Mouse (Mus musculus): ENCODE data around the gene H2-T3.
"Not testable (repeated sequence)": the region's sequence is repeated elsewhere in the genome, so short reads cannot be mapped to it uniquely, and the experiment has no call there.

Gene H2-T3

GRCm38 (mm10) chr17:36190169-36190507 is at the start of gene H2-T3:
Gene H2-T3, minus strand, starts transcription at chr17:36190287.
- DNase-seq = peak; percentile 51

GRCm38 (mm10) chr17:36237321-36237921 is 47.3 kb upstream of the H2-T3 start:
- no peak for DNase-seq

DNA sequence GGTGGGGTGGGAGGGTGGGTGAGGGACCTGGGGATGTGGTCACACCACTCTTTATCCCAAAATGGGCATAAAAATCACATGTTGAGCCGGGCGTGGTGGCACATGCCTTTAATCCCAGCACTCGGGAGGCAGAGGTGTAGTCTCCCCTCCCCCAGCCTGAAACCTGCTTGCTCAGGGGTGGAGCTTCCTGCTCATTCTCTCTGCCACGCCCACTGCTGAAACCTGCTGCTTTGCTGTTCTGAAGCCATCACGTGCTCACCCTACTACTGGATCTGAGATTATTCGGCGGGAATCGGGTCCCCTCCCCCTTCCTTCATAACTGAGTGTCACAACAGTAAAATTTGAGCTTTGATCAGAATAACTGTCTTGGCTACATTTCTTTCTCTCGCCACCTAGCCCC is 45.2 kb upstream of the H2-T3 start:
- peak; percentile 76 for DNase-seq

DNA sequence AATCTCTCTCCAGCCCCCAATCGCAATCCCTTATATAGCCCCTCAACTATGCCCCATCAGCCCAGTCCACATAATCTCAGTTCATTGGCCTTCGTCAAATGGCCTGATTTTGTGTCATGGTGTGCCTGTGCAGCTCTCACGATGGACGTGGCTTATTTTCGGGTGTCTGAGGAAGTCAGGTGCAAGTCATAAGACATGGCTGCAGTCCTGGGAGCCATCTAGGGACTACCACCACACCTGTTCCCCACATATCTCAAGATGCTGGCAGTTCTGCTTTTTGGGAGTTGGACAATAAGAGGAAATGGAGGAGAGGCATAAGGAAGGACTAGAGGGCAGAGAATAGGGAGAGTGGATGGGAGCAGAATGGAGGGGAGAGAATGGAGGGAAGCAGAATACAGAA is 43.5 kb upstream of the H2-T3 start:
- DNase-seq = no peak

DNA sequence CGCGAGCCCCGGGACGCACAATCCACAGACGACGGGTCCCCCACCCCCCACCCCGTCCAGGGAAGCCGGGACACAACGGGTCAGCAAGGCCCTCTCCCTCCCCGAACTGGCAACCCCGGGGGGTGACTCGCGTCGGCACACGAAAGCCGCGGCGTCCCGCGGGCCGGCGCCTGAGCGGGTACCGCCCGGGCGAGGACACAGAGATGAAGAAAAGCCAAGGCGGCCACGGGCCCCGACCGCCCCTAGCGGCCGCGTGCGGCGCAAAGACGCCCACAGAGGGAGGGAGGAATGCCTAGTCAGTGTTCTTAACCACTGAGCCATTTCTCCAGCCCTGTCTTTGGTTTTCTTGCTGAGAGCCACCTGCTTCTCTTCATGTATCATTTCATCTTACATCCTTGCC is 41.2 kb upstream of the H2-T3 start:
- DNase-seq = peak; percentile 95

GRCm38 (mm10) chr17:36229046-36229445 is 39.0 kb upstream of the H2-T3 start:
- DNase-seq = peak; percentile 50

- peak; percentile 72 for DNase-seq
Observed at GRCm38 (mm10) chr17:36226921-36227320, 36.8 kb upstream of the H2-T3 start.

- DNase-seq = no peak
Observed at GRCm38 (mm10) chr17:36225231-36225824, 35.2 kb upstream of the H2-T3 start.

DNA sequence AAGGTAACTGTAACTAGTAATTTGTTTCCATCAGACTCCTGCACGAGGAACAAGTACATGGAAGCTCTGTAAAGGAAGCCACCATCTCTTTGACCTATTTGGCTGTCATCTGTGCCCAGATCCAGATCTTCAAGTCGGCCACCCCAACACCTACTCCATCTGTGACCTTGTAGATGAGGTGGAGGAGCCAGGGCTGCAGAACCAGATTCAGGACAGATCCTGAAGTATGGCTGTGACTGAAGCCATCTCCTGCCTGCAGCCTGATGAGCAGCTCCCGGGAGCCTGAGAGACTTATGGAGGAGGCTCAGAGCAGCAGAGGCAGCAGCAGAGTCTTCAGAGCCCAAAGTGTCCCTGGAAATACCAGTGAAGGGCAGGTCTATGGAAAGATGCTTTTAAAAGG is 34.4 kb upstream of the H2-T3 start:
- no peak for DNase-seq

DNA sequence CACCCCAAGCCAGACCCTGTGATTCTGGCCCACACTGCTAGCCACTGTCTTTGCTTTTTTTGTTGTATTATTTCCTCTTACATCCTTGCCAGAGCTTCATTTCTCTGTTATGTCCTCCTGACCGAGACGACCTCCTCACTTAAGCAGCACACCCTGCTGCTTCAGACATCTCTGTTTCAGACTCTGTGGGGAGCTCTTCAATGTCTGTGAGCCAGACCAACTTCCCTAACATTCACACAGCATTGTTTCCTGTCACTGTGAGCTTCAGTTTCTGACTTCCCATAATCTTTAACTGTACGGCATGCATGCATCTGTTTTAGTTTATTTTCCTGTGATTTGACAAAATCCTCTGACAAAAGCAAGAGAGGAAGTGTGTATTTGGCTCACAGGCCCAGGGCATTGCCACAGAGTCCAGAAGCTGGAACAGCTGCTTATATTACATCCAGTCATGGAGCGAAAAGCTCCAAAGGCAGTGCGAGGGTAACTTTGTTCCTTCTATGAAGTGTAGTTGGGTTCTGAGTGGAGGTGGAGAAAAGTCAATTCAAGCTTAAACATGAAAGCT is 28.6 kb upstream of the H2-T3 start:
- DNase-seq = no peak

- no peak for DNase-seq
Observed at GRCm38 (mm10) chr17:36215586-36215985, 25.5 kb upstream of the H2-T3 start.

DNA sequence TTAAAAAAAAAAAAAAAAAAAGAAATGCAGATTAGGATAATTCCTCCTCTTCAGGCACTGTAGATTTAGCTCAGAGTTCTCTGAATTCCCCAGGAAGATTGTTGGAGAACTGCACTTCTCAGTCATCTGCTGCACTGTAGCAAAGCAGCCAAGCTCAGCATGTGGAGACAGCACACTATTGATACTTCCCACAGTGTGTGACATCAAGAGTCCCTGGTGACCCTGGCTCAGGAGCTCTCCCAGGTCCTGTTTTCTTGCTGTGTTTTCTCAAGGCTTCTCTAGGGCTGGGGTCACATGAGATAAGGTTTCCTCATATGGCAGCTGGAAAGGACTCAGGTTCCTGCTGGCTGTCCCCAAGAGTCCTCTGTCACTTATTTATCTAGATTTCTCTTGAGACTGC is 16.8 kb upstream of the H2-T3 start:
- peak; percentile 5 for DNase-seq

- peak; percentile 54 for DNase-seq
Observed at GRCm38 (mm10) chr17:36205862-36206261, 15.8 kb upstream of the H2-T3 start.

- DNase-seq = peak; percentile 51
Observed at GRCm38 (mm10) chr17:36205456-36205855, 15.4 kb upstream of the H2-T3 start.

GRCm38 (mm10) chr17:36201851-36202250 is 11.8 kb upstream of the H2-T3 start:
- peak; percentile 4 for DNase-seq

DNA sequence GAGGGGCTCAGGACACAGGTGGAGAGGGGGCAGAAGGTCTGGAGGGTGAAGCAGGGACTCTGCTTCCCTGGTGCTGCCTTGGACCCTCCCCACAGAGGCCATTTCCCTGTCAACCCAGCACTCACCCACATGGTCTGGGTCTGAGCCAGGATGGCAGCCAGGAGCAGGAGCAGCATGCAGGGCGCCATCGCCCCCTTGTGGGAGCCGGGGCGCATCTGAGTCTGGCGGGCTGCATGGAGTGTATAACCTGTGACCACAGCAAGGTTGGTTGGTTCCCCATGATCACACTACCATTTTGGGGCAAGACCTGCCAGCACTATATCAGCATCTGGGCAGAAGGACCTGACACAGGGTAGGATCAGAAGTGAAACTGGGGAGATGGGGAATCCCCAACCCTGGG is 8.2 kb upstream of the H2-T3 start:
- DNase-seq = peak; percentile 92

GRCm38 (mm10) chr17:36194471-36194870 is 4.4 kb upstream of the H2-T3 start:
- DNase-seq = no peak

- peak; percentile 92 for DNase-seq
Observed at GRCm38 (mm10) chr17:36193546-36194141, 3.6 kb upstream of the H2-T3 start.

GRCm38 (mm10) chr17:36192371-36192770 is 2.3 kb upstream of the H2-T3 start:
- peak; percentile 49 for DNase-seq

- peak; percentile 56 for DNase-seq
Observed at GRCm38 (mm10) chr17:36189491-36190168, 457 bp downstream of the H2-T3 start.

DNA sequence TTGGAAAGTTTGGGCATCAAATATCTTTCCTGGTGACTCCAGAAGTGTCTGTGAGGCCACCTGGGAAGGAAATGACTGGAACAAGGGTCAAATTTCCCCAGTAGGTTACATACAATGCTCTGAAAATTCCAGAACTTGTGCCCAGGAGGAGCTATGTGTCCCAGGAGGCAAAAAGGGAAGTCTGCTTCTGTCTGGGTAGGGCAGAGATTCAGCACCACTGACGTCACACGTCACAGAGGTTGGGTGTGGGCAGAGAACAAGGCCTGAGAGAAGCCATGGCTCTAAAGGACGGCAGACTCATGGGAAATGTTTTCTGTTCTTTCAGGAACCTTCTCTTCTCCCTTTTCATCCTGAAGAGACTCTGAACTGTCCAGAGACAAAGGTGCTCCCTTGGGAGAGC is 2.5 kb downstream of the H2-T3 start:
- no peak for DNase-seq

DNA sequence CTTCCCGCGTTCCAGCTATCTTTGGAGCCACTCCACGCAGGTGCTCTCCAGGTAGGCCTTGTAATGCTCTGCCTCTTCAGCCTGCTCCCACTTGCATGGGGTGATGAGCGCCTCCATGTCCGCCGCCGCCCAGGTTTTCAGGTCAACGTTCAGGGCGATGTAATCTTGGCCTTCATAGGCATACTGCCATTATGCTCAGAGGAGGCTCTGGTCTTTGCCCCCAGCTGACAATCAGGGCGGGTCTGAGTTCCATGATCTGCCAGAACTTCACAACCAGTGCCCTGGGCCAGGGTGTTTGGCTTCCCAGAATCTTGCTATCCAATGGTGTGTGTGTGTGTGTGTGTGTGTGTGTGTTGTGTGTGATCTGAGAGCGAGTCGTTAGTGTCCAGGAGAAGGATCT is 7.9 kb downstream of the H2-T3 start:
- no peak for DNase-seq

DNA sequence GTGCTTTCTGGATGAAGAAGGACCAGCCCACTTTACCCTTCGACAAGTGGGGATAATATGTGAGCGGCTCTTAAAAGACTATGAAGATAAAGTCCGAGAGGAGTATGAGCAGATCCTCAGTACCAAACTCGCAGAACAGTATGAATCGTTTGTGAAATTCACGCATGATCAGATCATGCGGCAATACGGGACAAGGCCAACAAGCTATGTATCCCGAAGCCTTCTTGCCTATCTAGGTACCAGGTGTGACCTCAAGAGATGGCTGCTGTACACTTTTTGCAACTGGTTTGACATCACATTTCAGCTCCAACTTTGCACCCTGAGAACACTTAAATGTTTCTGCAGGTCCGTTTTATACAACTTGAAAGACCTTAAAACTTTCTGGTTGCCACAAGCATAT is 10.6 kb downstream of the H2-T3 start:
- not testable (repeated sequence) for DNase-seq

DNA sequence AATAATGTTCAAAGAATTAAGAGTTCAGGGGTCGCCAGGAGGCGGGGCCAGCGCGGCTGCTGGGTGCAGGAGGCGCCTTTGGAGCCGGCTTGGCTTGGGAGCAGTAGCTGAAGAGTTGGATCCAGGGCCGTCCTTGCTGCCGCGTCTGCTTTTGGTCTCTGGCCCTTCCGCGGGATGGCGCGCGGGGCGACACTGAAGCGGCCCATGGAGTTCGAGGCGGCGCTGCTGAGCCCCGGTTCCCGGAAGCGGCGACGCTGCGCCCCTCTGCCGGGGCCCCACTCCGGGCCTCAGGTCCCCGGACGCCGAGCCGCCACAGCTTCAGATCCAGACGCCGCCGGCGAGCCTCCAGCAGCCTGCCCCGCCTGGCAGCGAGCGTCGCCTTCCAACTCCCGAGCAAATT is 11.1 kb downstream of the H2-T3 start:
- peak; percentile 80 for DNase-seq

Measured in thymus, postnatal 4 days (tissue).